Mouse (Mus musculus) lung, adult 2 months (tissue): ENCODE data around the gene Cdh10.

Experiments used
- CTCF ChIP-seq: fragments of 200-500 bp; IDR thresholded peaks from 2 replicates; pipeline ENCODE4 v1.5.1; 2011; ENCODE audit warnings: mild to moderate bottlenecking, low read length, control low read depth; ENCODE audit not compliant: insufficient read depth
- POLR2A ChIP-seq: fragments of 200-500 bp; IDR thresholded peaks from 2 replicates; pipeline ENCODE4 v1.6.1; 2011; ENCODE audit warnings: low read depth, mild to moderate bottlenecking, control low read depth, low read length, borderline replicate concordance; ENCODE audit errors: extremely low read depth

DNA sequence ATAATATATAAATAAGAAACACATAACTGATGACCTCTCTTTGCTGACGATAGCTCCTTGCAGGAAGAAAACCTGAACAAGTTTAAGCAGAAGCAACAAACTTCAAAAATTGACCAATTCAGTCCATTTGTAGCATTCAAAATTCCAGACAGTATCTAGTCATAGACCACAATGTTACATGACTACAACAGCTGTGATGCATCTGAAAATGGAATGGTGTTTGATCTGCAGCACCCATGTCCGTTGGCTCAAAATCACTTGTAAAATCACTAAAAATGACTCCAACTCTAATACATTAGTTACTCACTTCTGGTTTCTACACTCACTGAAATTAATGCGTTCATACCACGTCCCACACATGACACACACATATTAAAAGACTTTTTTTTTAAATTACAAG lies 91.9 kb downstream of the Cdh10 start:
- no peak for TF ChIP-seq POLR2A
- TF ChIP-seq CTCF = no peak
